Mouse (Mus musculus): ENCODE results near the gene Nek8.
A peak's percentile ranks its signal among the peaks of the same experiment; 100 is the strongest.
"Not testable (repeated sequence)": the region's sequence is repeated elsewhere in the genome, so short reads cannot be mapped to it uniquely, and the experiment has no call there.

Nek8 gene

GRCm38 (mm10) chr11:78146707-78147543 is 29.6 kb downstream of the Nek8 start:
- no peak for DNase-seq (ENCODE audit: low spot score in 2 of 2)

GRCm38 (mm10) chr11:78146168-78146567 is 30.3 kb downstream of the Nek8 start:
- no peak for DNase-seq (ENCODE audit: low spot score in 2 of 2)

- DNase-seq (ENCODE audit: low spot score in 2 of 2) = no peak
These were observed 33.0 kb downstream of the Nek8 start for GRCm38 (mm10) chr11:78143520-78143919.

GRCm38 (mm10) chr11:78140665-78141064 is 35.8 kb downstream of the Nek8 start:
- no peak for DNase-seq (ENCODE audit: low spot score in 2 of 2)

GRCm38 (mm10) chr11:78138023-78138422 is 38.5 kb downstream of the Nek8 start:
- no peak for DNase-seq (ENCODE audit: low spot score in 2 of 2)

GRCm38 (mm10) chr11:78137584-78137983 is 38.9 kb downstream of the Nek8 start:
- DNase-seq (ENCODE audit: low spot score in 2 of 2) = no peak

GRCm38 (mm10) chr11:78136132-78136531 is 40.3 kb downstream of the Nek8 start:
- no peak for DNase-seq (ENCODE audit: low spot score in 2 of 2)

- not testable (repeated sequence) for DNase-seq (ENCODE audit: low spot score in 2 of 2)
These were observed 41.2 kb downstream of the Nek8 start for GRCm38 (mm10) chr11:78135314-78135713.

- DNase-seq (ENCODE audit: low spot score in 2 of 2) = no peak
These were observed 42.1 kb downstream of the Nek8 start for GRCm38 (mm10) chr11:78134344-78134743.

- DNase-seq (ENCODE audit: low spot score in 2 of 2) = no peak
These were observed 42.6 kb downstream of the Nek8 start for GRCm38 (mm10) chr11:78133915-78134314.

- DNase-seq (ENCODE audit: low spot score in 2 of 2) = no peak
These were observed 47.0 kb downstream of the Nek8 start for GRCm38 (mm10) chr11:78129458-78129857.

- peak; percentile 24 to 43 for DNase-seq (ENCODE audit: low spot score in 2 of 2)
These were observed 49.7 kb downstream of the Nek8 start for GRCm38 (mm10) chr11:78126739-78127138.

GRCm38 (mm10) chr11:78125691-78126090 is 50.8 kb downstream of the Nek8 start:
- DNase-seq (ENCODE audit: low spot score in 2 of 2) = no peak

- DNase-seq (ENCODE audit: low spot score in 2 of 2) = no peak
These were observed 52.7 kb downstream of the Nek8 start for GRCm38 (mm10) chr11:78123782-78124181.

GRCm38 (mm10) chr11:78122815-78123214 is 53.7 kb downstream of the Nek8 start:
- no peak for DNase-seq (ENCODE audit: low spot score in 2 of 2)

GRCm38 (mm10) chr11:78121176-78121575 is 55.3 kb downstream of the Nek8 start:
- DNase-seq (ENCODE audit: low spot score in 2 of 2) = no peak

- no peak for DNase-seq (ENCODE audit: low spot score in 2 of 2)
These were observed 56.6 kb downstream of the Nek8 start for GRCm38 (mm10) chr11:78119898-78120297.

GRCm38 (mm10) chr11:78118467-78118866 is 58.0 kb downstream of the Nek8 start:
- DNase-seq (ENCODE audit: low spot score in 2 of 2) = no peak

- no peak for DNase-seq (ENCODE audit: low spot score in 2 of 2)
These were observed 60.4 kb downstream of the Nek8 start for GRCm38 (mm10) chr11:78116146-78116410.

Measured in spleen, postnatal 36 days (tissue).